Comparison of ENCODE assay signal across 8 mouse cellular contexts in the genomic region with DNA sequence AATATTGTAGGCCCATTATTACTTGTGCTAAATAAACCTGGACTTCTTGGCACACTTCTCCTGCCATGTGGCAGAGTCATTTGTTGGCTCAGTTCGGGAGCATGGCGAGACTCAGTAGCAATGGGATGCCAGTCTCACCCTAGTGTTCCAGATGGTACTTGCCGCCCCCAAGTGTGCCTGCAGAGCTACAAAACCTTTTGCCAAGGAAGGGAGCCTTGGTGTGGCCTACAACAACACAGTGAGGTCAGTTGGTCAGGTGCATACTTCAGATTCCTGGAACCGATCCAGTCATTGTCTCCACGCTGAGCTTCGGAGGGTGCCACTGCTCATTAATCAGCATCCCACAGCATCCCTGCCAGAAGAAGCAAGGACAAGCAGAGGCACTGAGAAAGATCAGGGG. TPM values are rescaled to one million over a fixed set of nuclear protein-coding genes. Genes with fewer than 3 reads are reported as not detected.
DNase-seq lines count a peak whose midpoint lies in the region; ATAC-seq and TF ChIP-seq lines count a peak whose summit lies in the region.

No protein-coding gene starts in this region.

- H3K9me3 ChIP-seq in heart, embryonic 13.5 days, result no peaks in the 10 kb centered on the region
- no peaks in the 10 kb centered on the region for H3K9me3 ChIP-seq in lung, embryonic 16.5 days (ENCODE audit: control insufficient read depth, low read length)
- H3K9me3 ChIP-seq in midbrain, embryonic 16.5 days (replicated peaks; ENCODE audit: control insufficient read depth, low read length, poor library complexity, severe bottlenecking), result no peaks in the 10 kb centered on the region

- H3K27me3 ChIP-seq in heart, embryonic 13.5 days (replicated peaks), result no peaks in the 10 kb centered on the region
- no peaks in the 10 kb centered on the region for H3K27me3 ChIP-seq in lung, embryonic 16.5 days (ENCODE audit: control insufficient read depth, insufficient read depth, low read depth, low read length)
- no peaks in the 10 kb centered on the region for H3K27me3 ChIP-seq in midbrain, embryonic 16.5 days (ENCODE audit: control insufficient read depth, insufficient read depth, low read depth, low read length)

- H3K9ac ChIP-seq in heart, embryonic 13.5 days, result no peak overlapping the region
- H3K9ac ChIP-seq in lung, embryonic 16.5 days (ENCODE audit: low read length), result no peak overlapping the region
- H3K9ac ChIP-seq in midbrain, embryonic 16.5 days (ENCODE audit: low read depth, low read length), result no peak overlapping the region

- intact Hi-C loops in gastrocnemius, adult 2 months (cut with DNase I), result loop anchor here (10.0 kb wide), 1 partner anchor 244 kb away; no protein-coding TSS in a partner anchor

- H3K4me3 ChIP-seq in gastrocnemius, adult 2 months, result no peak overlapping the region
- H3K4me3 ChIP-seq in heart, embryonic 13.5 days, result no peak overlapping the region
- no peak overlapping the region for H3K4me3 ChIP-seq in lung, embryonic 16.5 days (ENCODE audit: low read length)
- H3K4me3 ChIP-seq in midbrain, embryonic 16.5 days (ENCODE audit: low read depth, low read length), result no peak overlapping the region

- H3K27ac ChIP-seq in gastrocnemius, adult 2 months, result peak overlapping the region; percentile 74
- 0 out of 2 replicates have a peak overlapping the region, but pooled peaks have one; percentile 53 for H3K27ac ChIP-seq in heart, embryonic 13.5 days (replicated peaks)
- H3K27ac ChIP-seq in lung, embryonic 16.5 days (ENCODE audit: low read length), result peak overlapping the region; percentile 7
- no peak overlapping the region for H3K27ac ChIP-seq in midbrain, embryonic 16.5 days (ENCODE audit: low read length)

- no peak for TF ChIP-seq CTCF in gastrocnemius, adult 2 months (IDR thresholded peaks at IDR 0.05)

- H3K4me2 ChIP-seq in heart, embryonic 13.5 days, result no peak overlapping the region
- H3K4me2 ChIP-seq in lung, embryonic 16.5 days (ENCODE audit: low read depth, low read length), result no peak overlapping the region
- H3K4me2 ChIP-seq in midbrain, embryonic 16.5 days (ENCODE audit: low read length), result no peak overlapping the region

- ATAC-seq in heart, embryonic 13.5 days (ENCODE audit: extremely low read depth, insufficient number of reproducible peaks, low FRiP score, low TSS enrichment), result no peak
- no peak for ATAC-seq in lung, embryonic 16.5 days (ENCODE audit: low read depth)
- no peak for ATAC-seq in midbrain, embryonic 16.5 days

- DNase-seq in gastrocnemius, adult 2 months, result peak; percentile 49
- no peak for DNase-seq in gastrocnemius, postnatal 4 days (ENCODE audit: low spot score in 2 of 2)
- peak; percentile 96 for DNase-seq in cerebellum, adult 18-20 months
- peak; percentile 35 to 60 for DNase-seq in kidney, postnatal 4 days
- no peak for DNase-seq in urinary bladder, postnatal 25 days (ENCODE audit: low spot score)

- H3K4me1 ChIP-seq in heart, embryonic 13.5 days, result peaks cover 61% of the 10 kb centered on the region
- H3K4me1 ChIP-seq in lung, embryonic 16.5 days (replicated peaks; ENCODE audit: control insufficient read depth, insufficient read depth, low read length), result peaks cover 42% of the 10 kb centered on the region
- H3K4me1 ChIP-seq in midbrain, embryonic 16.5 days (ENCODE audit: control insufficient read depth, insufficient read depth, low read length), result peaks cover 12% of the 10 kb centered on the region

- WGBS in heart, embryonic 13.5 days, result 49% methylated on average over 6 of the region's 6 CpGs
- 30% methylated on average over 6 of the region's 6 CpGs for WGBS in lung, embryonic 16.5 days
- WGBS in midbrain, embryonic 16.5 days, result 54% methylated on average over 6 of the region's 6 CpGs

- no peaks in the 10 kb centered on the region for H3K36me3 ChIP-seq in heart, embryonic 13.5 days
- no peaks in the 10 kb centered on the region for H3K36me3 ChIP-seq in lung, embryonic 16.5 days (ENCODE audit: control insufficient read depth, insufficient read depth, low read length)
- no peaks in the 10 kb centered on the region for H3K36me3 ChIP-seq in midbrain, embryonic 16.5 days (ENCODE audit: control insufficient read depth, insufficient read depth, low read length)

RNA-seq across cellular contexts. Expression of a gene that starts 14.4 kb away (rescaled TPM):
- total RNA-seq in gastrocnemius, adult 2 months (2021), result not detected
- total RNA-seq in gastrocnemius, postnatal 4 days (2021), result not detected
- polyA plus RNA-seq in heart, embryonic 13.5 days (2015; fragmentation: Nextera tagmentation; extraction: Ambion mirVana), result 4.0 and 4.4 TPM in 2 replicates
- polyA plus RNA-seq in lung, embryonic 16.5 days (2015; fragmentation: Nextera tagmentation; extraction: Ambion mirVana), result 7.4 and 8.4 TPM in 2 replicates
- polyA plus RNA-seq in midbrain, embryonic 16.5 days (2015; fragmentation: Nextera tagmentation; extraction: Ambion mirVana), result 1.8 and 2.3 TPM in 2 replicates

Comparison
In these comparisons a context has a peak if more than half of its experiments do, and no peak if none do; other contexts are left out.
1. DNase-seq: peak in gastrocnemius, adult 2 months (single experiment), cerebellum, adult 18-20 months (2 of 2) and kidney, postnatal 4 days (2 of 2); none in gastrocnemius, postnatal 4 days (0 of 2) and urinary bladder, postnatal 25 days (single experiment).